Mouse (Mus musculus) MEL (cell line): ENCODE data around the gene Gadd45gip1.

Experiments
- CTCF ChIP-seq, 3 experiments: IDR thresholded peaks in 2 of 3; conservative IDR thresholded peaks in 1 of 3; 2 replicates each; pipeline ENCODE4 v1.5.1; 2011 to 2012; ENCODE audit warnings: low read length in 3 of 3, low read depth in 2 of 3, mild to moderate bottlenecking in 2 of 3, improper control_type of control experiment in 1 of 3, inconsistent platforms in 1 of 3, mixed read lengths in 1 of 3, moderate library complexity in 1 of 3; ENCODE audit not compliant: control insufficient read depth in 1 of 3, insufficient read depth in 1 of 3, poor library complexity in 1 of 3, severe bottlenecking in 1 of 3
- E2F4 ChIP-seq: IDR thresholded peaks from 2 replicates; pipeline ENCODE4 v1.6.1; 2011; ENCODE audit warnings: low read depth, low read length, improper control_type of control experiment, borderline replicate concordance
- EP300 ChIP-seq, 2 experiments: IDR thresholded peaks; 2 replicates each; pipeline ENCODE4 v1.6.1; 2011; ENCODE audit warnings: improper control_type of control experiment in 2 of 2, low read length in 2 of 2, low read depth in 1 of 2, mild to moderate bottlenecking in 1 of 2
- GABPA ChIP-seq: IDR thresholded peaks from 2 replicates; pipeline ENCODE4 v1.6.1; 2012; ENCODE audit warnings: low read depth, mild to moderate bottlenecking, inconsistent platforms, low read length, improper control_type of control experiment, moderate library complexity
- MAX ChIP-seq: IDR thresholded peaks from 2 replicates; pipeline ENCODE4 v1.6.1; 2011; ENCODE audit warnings: low read length, improper control_type of control experiment
- MAZ ChIP-seq: IDR thresholded peaks from 2 replicates; pipeline ENCODE4 v1.6.1; 2012; ENCODE audit warnings: low read depth, mild to moderate bottlenecking, inconsistent platforms, low read length, improper control_type of control experiment
- MEF2A ChIP-seq: IDR thresholded peaks from 2 replicates; pipeline ENCODE4 v1.6.1; 2014; ENCODE audit warnings: low read depth, mild to moderate bottlenecking, inconsistent platforms, low read length, improper control_type of control experiment; ENCODE audit not compliant: poor library complexity, insufficient replicate concordance, severe bottlenecking; ENCODE audit errors: extremely low read depth
- POLR2A ChIP-seq, 2 experiments: IDR thresholded peaks; 2 replicates each; pipeline ENCODE4 v1.6.1; 2011 to 2012; ENCODE audit warnings: low read length in 2 of 2, mild to moderate bottlenecking in 2 of 2, control low read depth in 1 of 2, improper control_type of control experiment in 1 of 2, low read depth in 1 of 2, moderate library complexity in 1 of 2; ENCODE audit not compliant: control insufficient read depth in 1 of 2, insufficient read depth in 1 of 2, poor library complexity in 1 of 2
- RAD21 ChIP-seq: IDR thresholded peaks from 2 replicates; pipeline ENCODE4 v1.6.1; 2011; ENCODE audit warnings: mild to moderate bottlenecking, low read depth, low read length, improper control_type of control experiment
- RCOR1 ChIP-seq: IDR thresholded peaks from 2 replicates; pipeline ENCODE4 v1.6.1; 2012; ENCODE audit warnings: low read depth, mild to moderate bottlenecking, inconsistent platforms, low read length, improper control_type of control experiment
- SIN3A ChIP-seq: IDR thresholded peaks from 2 replicates; pipeline ENCODE4 v1.6.1; 2012; ENCODE audit warnings: low read length, improper control_type of control experiment, inconsistent platforms
- TBP ChIP-seq: IDR thresholded peaks from 2 replicates; pipeline ENCODE4 v1.8.0; 2011; ENCODE audit warnings: low read depth, low read length, improper control_type of control experiment
- USF1 ChIP-seq: IDR thresholded peaks from 2 replicates; pipeline ENCODE4 v1.6.1; 2014; ENCODE audit warnings: low read depth, mild to moderate bottlenecking, inconsistent platforms, low read length, improper control_type of control experiment, moderate library complexity
- USF2 ChIP-seq, 2 experiments: IDR thresholded peaks; 2 replicates each; pipeline ENCODE4 v1.6.1; 2011 to 2012; ENCODE audit warnings: improper control_type of control experiment in 2 of 2, low read length in 2 of 2, borderline replicate concordance in 1 of 2, inconsistent platforms in 1 of 2, low read depth in 1 of 2, mild to moderate bottlenecking in 1 of 2; ENCODE audit not compliant: insufficient read depth in 1 of 2

GRCm38 (mm10) chr8:84789345-84789744, 42.0 kb upstream of the Gadd45gip1 start:
- TF ChIP-seq MEF2A (no peak), CTCF (IDR thresholded peaks at IDR 0.05 in 2 of 3, conservative IDR thresholded peaks at IDR 0.05 in 1 of 3; ENCODE audit: control insufficient read depth in 1 of 3, insufficient read depth in 1 of 3, low read depth in 2 of 3, low read length in 3 of 3, poor library complexity in 1 of 3, severe bottlenecking in 1 of 3) (no peak), GABPA (no peak), USF1 (no peak), SIN3A (no peak), RAD21 (no peak), TBP (no peak), MAX (no peak), RCOR1 (no peak), MAZ (no peak), EP300 (IDR thresholded peaks at IDR 0.05; ENCODE audit: low read depth in 1 of 2, low read length in 2 of 2) (no peak), POLR2A (IDR thresholded peaks at IDR 0.05; ENCODE audit: control insufficient read depth in 1 of 2, insufficient read depth in 1 of 2, low read depth in 1 of 2, low read length in 2 of 2, poor library complexity in 1 of 2) (no peak), E2F4 (no peak), USF2 (IDR thresholded peaks at IDR 0.05; ENCODE audit: borderline replicate concordance in 1 of 2, insufficient read depth in 1 of 2, low read depth in 1 of 2, low read length in 2 of 2) (no peak)
